Mouse (Mus musculus) gastrocnemius, postnatal 4 days (tissue): ENCODE measurements around the gene Kif1c. TPM values are rescaled to one million over a fixed set of nuclear protein-coding genes. Genes with fewer than 3 reads are reported as not detected.

Experiments used
- DNase-seq, 2 experiments: peaks; one replicate each; pipeline ENCODE4 v3.0.0; 2021 to 2022; ENCODE audit warnings: low spot score in 2 of 2, mixed read lengths in 2 of 2
- total RNA-seq, 2 experiments: library from RNA; stranded (reverse); gene quantifications; 2 replicates each; pipeline ENCODE4 v1.2.3; 2021

Gene Kif1c
- total RNA-seq, 2 experiments from 2014 or later, result 162 to 166 TPM

DNA sequence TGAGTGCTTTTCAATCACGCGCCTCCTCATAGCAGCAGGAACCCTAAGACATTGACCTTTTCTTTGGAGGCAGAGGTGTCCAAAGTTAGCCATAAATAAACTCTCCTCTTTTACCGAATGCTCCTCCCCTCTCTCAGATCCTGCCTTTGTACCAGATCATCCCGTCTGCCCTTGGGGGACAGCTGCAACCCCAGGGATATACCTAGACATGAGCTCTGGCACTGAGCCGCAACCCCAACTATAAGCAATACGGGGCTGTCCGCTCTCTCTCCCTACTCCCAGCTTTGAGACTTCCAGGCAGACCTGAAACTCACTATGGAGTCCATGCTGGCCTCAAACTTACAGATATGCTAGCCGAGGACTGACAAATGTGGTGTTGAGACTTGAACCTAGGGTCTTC lies 33.7 kb upstream of the Kif1c start:
- no peak for DNase-seq

DNA sequence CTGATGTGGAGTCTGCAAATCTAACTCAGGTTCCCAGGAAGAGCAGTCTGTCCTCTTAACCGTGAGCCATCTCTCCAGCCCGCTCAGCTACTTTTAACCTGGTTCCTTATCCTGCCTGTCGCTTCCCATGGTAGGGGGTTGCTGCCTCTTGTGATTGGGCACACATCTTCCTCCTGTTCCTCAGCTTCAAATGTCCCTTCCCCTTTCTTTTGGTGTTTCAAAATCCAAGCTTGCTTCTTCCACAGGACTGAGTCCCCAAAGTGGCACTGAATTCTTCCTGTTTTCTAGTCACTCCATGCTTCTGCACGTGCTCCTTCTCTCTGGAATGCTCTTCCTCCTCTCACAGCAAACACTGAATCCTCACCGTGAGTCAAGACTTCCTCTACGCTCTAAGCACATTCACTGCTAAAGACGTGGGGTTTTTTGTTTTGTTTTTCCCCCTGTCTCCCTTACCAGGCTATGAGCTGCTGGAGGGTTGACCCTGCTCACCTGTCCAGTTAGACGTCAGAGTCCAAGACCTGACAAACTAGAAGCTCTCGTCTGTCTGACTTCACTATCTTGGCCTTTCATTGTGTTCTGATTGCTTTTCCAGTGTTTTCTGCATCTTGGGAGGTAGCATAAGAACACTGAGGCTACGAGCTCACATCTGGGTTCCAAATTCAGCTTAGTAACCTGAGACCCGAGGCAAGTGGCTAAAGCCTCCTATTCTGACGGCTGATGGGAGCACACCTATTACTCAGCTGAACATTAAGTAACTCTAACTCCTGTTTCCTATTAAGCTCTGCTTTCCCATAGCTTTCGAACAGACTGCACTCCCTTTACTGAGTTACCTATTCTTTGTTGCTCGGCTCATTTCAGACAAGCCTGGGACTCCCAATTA lies 32.8 kb upstream of the Kif1c start:
- no peak for DNase-seq

DNA sequence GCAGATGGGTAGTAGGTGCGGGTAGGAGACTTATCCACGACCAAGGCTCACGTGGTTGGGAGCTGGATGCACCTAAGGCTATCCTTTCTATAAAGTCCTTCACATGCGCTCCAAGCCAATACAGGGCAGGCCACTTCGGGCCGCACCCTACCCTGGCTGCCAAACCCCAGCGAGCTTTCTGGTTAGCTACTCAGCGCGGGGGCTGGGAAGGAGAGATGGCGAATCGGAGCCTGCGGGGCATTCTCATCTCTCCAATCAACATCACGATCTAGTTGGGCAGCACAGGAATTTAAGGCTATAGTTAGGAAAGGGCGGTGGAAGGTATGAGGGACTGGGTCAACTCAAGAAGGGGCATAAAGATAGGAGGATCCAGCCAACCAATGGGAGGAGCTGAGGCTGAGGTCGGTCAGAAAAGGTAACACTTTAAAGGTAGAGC lies 32.0 kb upstream of the Kif1c start:
- DNase-seq, result peak in 1 of 2 experiments; percentile 78

DNA sequence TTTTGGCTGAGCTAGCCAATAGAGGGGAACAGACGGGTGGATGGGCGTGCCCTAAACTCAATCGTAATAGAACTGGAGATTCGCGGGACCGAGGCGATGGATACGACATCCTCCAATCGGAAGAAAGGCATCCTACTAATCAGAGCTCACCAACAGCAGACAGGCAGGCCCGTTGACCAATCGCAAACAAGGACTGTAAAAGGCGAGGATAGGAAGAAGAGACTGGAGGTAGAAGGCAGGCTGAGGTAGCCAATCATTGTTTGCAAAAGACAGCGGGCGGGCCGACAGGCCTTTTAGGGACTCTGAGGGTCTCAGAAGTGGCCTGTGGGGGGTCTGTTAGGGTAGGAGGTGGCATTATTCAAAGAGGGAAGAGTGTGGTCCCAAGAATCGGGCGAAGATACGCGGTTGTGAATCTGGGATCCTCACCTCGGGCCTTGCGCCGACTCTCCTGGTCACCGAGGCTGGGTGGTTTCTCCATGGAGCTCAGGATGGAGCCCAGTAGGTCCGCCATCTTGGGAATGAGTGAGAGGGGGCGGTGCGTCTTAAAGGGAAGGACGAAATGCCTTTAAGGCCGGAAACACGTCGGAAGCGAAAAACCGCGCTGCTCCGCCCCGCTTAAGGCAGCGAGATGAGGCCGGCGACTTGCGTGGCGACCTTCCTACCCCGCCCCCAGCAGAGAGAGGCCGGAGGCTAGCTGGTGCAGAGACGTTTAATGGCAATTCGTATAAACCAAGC lies 31.4 kb upstream of the Kif1c start, which contains the start of gene Spag7:
Gene Spag7, minus strand, starts transcription at position 646 of the 735 bp plus-strand sequence.
- DNase-seq, result peak; percentile 85 to 96

DNA sequence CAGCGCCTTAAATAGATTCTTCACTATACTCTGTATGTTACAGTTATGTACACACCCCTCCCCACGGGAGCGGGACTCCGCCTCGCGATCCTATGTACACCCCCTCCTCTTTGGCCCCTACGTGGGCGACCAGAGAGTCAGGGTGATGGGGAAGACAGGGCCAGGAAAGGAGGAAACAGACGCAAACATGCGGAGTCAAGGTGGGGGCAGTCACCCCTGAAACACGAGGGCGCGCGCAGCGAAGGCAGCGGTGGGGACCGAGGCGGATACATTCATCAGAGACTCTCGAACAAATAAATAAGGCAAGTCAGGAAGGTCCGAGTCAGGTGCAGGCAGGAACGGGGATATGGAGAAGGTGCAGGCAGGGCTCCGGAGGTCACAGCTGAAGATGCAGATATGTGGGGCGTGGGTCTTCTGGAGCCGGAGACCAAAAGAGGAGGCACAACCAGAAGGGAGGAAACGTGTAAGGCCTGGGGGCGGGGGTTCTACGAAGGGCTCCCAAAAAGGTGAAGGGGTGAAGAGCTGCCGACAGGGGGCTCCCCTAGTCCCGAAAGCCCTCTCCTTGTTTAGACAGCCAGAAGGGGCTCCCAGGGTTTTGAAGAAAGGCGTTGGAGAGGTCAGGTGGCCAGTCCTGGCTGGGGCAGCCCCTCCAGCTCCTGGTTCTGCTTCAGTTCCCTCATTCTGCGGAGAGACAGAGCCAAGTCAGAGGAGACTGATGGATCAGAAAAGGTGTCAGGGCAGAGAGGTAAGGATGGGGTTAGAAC lies 30.6 kb upstream of the Kif1c start:
- DNase-seq, result peak in 1 of 2 experiments; percentile 79

DNA sequence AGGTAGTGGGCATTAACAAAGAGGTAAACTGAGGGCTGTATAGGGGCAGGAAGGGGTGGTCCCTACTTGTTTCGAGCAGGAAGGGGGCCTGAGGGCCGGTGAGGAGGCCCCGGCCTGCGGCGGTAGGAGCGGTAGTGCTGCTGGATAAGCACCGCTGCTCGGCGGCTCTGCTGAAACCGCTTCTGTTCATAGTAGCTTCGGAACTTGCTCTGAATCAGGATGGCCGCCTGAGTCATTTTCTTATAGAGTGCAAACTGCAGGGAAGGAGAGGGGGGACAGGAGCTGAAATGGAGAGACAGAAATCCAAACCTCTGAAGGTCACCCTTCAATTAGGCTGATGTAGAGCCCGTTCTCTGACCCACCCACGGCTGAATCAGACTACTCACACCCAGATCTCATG lies 29.9 kb upstream of the Kif1c start:
- DNase-seq, result no peak

DNA sequence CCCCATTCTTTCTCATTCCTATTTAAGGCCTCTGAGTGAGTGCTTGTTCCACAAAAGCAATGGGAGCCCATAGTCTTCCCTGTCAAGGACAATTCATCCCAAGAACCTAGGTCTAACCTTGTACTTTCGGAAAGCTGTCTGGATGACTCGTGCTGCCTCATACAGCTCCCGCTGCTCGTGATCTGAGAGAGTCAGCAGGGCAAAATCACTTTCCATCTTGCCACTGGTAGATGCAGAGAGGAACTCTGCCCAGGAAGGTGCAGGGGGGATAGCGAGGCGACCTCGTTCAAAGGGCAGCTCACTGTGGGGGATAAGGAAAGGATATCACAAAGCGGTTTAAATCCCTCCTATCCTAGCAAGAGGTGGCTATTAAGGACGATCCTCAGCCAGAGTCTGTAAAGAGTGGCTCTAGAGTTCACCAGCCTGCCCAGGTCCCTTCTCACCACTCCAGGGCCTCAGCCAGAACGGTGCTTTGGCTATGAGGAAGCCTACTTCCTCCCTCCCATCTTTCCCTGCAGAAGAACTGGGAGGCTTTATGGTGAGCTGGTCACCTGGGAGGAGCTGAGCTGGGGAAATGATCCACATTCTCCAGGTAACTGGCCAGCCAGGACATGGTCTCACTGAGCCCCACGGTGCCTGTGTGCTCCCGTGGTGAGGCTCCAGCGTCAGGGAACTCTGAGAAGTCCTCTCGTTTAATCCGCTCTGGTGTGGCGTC lies 28.9 kb upstream of the Kif1c start:
- DNase-seq, result no peak

DNA sequence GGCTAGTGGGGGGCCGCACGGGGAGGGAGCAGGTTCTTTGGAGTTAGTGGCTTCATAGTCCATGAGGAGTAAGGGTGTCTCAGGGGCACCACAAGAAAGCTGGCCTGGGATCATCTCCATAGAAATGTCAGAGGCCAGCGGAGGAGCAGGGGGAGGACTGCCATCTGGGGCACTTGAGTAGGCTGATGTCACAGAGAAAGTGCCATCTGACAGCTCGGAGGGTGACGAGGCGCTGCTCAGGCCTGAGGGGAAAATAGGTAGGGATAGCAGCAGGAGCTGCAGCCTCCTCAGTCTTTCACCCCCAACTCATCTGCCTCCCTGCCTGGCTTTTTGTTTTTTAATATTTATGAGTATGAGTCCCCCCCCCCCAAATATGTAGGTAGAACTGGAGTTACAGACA lies 26.3 kb upstream of the Kif1c start:
- DNase-seq, result no peak

DNA sequence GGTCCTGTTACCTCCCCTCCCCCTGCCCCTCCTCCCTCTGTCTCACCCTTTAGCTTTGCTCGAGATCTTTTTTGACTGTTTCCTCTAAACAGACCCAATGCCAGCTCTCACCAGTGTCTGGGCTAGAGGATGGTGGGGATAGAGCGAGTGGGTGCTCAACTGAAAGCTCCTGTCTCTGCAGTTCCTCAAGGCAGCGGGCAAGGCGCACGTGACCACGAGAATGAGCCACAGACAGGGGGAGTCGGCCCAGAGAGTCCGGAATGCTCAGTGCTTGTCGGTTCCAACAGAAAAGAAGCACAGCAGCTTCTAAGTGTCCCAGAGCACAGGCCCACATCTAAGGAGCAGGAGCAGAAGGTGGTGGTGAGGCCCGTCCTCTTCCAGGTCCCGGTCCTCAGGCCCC lies 25.8 kb upstream of the Kif1c start:
- DNase-seq, result no peak

DNA sequence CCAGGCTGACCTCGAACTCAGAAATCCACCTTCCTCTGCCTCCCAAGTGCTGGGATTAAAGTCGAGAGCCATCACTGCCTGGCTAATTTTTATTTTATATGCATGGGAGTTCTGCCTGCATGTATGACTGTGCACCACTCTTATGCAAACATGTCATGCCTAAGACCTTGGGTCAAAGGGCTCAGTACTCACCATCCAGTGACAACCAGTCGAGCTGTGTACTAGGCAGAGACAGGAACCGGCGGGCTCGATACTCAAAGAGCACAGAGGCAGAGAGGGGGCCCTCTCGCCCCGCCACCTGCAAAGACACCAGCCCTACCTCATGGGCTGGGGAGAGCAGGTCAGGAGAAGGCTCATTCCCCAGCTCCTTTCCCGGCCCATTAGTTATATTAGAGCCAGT lies 22.3 kb upstream of the Kif1c start:
- DNase-seq, result no peak

DNA sequence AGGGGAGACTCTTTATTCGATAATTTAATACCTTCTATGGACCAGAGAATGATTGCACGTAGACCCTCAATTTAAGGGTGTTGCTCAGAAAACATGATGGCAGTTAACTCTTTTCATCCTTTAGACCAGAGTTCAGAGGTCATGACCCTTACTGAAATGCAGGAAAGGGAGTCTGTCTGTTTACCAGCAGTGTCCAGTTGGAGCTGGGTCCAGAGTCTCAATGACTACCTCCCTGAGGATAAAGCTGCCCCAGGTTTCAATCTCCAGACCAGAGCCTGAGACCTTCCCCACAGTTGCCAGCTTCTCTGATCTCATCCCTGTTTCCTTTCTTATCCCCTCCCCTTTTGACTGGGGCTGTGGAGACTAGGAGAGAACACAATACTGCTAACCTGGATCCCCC lies 21.8 kb upstream of the Kif1c start:
- no peak for DNase-seq

DNA sequence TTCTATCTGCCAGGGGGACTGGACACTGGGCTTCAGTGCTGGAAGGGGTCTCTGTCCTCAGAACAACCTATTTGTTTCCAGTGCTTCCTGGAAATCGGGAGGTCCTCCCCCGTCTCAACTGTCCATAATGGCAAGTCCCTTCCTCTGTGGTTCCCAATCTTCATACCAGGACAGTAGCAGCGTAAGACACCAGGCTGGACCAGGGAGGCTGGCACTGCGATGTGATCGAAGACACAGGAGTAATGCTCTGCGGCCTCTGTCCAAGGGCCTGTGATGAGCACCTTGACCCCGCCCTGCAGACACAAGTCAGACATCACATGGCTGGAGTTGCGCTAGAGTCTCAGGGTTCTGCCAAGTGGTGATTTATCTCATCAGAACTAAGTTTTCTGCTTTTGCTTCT lies 21.0 kb upstream of the Kif1c start:
- DNase-seq, result no peak

DNA sequence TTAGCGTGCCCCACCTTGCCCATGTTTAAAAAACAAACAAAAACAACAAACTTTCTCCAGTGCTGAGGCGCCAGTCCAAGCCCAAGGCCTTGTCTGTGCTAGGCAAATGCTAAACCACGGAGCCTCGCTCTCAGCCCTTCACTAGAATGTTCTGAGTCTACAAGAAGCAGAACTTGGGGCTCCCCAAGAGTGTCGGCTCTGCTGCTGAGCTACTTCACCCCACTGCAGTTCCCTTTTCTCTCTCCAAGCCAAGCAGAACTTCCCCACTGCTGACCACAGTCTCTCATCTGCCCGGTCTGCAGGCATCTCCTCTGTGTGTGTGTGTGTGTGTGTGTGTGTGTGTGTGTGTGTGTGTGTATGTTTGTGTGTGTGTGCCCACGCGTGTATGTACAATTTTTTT lies 20.5 kb upstream of the Kif1c start:
- no peak for DNase-seq

DNA sequence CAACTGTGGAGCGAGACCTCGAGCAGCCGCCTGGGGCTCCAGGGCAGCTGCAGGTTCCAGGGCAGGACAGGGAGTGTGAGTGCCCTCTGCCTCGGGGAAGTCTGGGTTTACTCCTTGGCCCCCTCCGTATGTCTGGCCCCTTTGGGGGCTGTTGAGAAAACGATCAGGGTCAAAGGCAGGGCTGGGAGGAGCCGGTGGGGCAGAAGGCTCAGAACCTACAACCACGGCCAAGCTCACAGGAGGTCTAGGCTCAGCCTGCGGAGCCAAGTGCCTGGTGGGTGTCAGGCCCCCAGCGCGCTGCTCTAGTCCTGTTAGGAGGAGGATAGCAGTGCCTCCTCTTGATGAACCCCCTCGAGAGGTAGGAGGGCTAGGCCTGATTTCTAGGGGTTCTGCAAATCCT lies 19.2 kb upstream of the Kif1c start:
- no peak for DNase-seq

DNA sequence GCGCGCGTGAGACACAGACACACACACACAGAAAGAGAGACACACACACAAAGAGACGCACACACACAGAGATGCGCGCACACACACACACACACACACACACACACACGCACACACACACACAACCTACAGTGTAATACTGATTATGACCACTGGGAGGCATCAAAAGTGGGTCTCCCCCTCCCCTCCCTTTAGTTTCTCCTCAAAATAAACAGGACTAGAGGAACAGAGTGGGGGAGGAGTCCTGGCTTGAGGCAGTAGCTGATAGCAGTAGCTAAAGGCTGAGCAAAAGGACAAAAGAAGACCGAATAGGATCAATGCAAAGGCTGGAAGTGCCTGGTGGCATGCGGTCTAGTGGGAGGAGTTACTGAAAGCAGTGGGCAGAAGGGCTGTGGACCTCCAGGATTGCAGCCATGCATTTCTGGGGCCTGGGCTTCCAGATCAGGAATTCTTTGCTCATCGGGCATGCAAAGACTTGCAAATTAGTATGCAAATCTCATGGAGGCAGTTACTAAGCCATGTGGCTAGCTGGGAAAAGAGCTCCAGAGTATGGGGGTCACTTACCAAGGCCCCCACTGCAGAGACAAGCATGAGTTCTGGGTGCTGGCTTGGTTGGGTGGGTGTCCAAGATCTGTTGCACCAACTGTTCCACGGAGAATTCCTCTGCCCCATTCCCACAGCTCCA lies 18.3 kb upstream of the Kif1c start:
- no peak for DNase-seq

DNA sequence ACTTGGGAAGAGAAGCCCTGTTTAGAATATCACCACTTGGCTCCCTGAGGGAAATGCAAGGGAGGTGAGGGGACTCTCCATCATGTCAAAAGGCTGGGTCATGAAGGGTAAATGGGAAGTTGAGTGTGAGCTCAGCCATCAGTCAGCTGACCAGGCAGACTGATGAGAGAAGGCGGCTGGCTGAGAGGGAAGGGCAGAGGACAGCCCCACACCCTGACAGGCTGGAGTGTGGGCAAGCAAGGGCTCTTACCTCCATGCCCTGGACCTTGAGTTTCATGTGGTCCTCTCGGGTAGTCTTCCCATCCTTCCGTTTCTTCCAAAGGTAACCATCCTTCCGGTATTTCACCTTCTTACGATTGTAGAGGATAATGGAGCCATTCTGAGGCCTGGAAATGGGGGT lies 16.7 kb upstream of the Kif1c start:
- no peak for DNase-seq

DNA sequence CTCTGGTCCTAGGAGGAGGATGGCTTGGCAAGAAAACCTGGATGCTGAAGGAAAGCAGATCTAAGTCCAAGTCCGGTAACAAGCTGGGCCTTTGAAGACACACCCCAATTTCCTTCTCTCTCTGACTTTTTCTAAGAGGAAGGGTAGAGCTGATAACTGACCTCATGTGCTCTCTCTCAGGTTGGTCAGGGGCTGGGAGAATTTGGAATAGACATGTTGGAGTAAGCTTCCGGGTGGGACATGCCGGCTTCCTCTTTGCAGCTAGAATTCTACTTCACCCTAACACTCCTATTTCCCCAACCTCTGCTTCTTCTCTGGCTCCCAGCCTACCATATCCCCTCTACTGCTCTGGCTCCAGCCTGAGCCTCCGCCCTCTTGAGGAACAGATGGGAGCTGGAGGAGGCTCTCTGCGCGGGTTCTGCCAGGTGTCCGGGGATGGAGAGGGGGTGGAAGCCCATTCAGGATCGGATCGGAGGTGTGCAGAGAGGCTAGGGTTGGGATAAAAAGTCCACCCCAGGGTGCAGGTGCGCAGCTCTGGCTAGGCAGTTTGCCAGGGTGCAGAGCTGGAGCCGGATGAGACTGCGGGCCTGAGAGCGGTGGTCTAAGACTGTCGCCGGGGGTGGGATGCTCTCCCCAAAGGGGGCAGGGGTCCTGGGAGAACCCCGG lies 13.3 kb upstream of the Kif1c start:
- no peak for DNase-seq

DNA sequence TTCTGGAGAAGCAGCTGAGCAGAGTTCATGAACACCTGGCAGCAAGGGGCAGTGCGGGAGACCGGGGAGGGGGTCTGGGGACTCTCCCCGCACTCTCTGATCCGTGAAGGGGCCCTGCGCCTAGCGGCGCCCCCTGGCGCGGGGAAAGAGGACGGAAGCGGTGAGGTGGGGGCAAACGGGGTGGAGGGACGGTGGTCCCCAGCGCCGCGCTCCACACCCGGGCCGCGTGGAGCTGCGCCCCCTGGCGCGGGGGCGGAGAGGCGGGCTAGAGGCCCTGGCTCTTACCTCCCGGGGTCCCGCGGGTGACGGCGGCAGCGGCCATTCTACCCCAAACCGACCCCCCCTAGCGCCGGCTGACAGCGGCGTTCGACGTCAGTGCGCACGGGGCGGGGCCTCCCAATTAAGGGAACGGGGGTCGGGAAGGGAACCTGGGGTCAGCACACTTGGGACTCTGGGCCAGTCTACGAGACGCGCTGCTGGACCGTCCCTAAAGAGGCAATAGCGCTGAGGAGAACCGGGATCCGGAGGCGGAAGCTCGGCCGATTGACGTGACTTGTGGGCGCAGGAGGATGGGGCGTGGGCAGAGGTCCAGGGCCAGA lies 12.6 kb upstream of the Kif1c start, which contains the start of gene Camta2:
Gene Camta2, minus strand, starts transcription at position 505 of the 599 bp plus-strand sequence.
- peak; percentile 80 to 91 for DNase-seq

DNA sequence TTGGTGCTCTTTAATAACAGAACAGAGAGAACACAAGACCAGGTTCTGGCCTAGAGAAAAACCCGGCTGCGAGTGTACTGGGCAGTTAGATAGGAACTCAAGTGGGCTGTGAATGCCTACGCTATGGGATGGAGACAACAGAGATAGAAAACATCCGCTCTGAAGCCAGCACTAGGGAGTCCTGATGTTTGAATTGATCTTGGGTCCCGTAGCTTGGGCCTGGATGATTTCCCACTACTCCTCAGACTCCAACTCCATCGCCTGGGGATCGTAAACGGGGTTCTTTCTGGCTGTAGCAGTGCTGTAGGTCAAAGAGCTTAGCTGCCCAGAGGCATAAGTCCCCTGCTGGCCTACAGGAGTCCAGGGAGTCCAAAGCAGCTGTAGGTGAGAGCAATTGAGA lies 12.0 kb upstream of the Kif1c start:
- DNase-seq, result no peak
